Mouse (Mus musculus): ENCODE measurements around the gene Vmn1r53.
"Not testable (repeated sequence)": the region's sequence is repeated elsewhere in the genome, so short reads cannot be mapped to it uniquely, and the experiment has no call there.

Gene Vmn1r53

GRCm38 (mm10) chr6:90224338-90224737 is at the start of gene Vmn1r53:
TSS of gene Vmn1r53 (minus strand) at chr6:90224438.
- ATAC-seq (ENCODE audit: low TSS enrichment): no peak

GRCm38 (mm10) chr6:90246000-90246399 is 21.8 kb upstream of the Vmn1r53 start, which contains the start of gene Vmn1r54:
TSS of gene Vmn1r54 (plus strand) at chr6:90246300.
- no peak for ATAC-seq (ENCODE audit: low TSS enrichment)

- no peak for ATAC-seq (ENCODE audit: low TSS enrichment)
These were observed 19.8 kb upstream of the Vmn1r53 start for GRCm38 (mm10) chr6:90244019-90244418.

- ATAC-seq (ENCODE audit: low TSS enrichment): no peak
These were observed 8.4 kb upstream of the Vmn1r53 start for GRCm38 (mm10) chr6:90232681-90233080.

GRCm38 (mm10) chr6:90232114-90232513 is 7.9 kb upstream of the Vmn1r53 start:
- not testable (repeated sequence) for ATAC-seq (ENCODE audit: low TSS enrichment)

- ATAC-seq (ENCODE audit: low TSS enrichment): not testable (repeated sequence)
These were observed 21.7 kb downstream of the Vmn1r53 start, which contains the start of gene V1ra8 for GRCm38 (mm10) chr6:90202493-90202892. TSS of gene V1ra8 (plus strand) at chr6:90202793.

GRCm38 (mm10) chr6:90174508-90174907 is 49.7 kb downstream of the Vmn1r53 start, which contains the start of gene Vmn1r52:
TSS of gene Vmn1r52 (plus strand) at chr6:90174808.
- no peak for ATAC-seq (ENCODE audit: low TSS enrichment)

Measured in frontal cortex, adult (tissue).